Mouse (Mus musculus): Measurements from ENCODE around the gene RPS10-NUDT3. TPM values are rescaled to one million over a fixed set of nuclear protein-coding genes. Genes with fewer than 3 reads are reported as not detected.

Gene RPS10-NUDT3
- polyA plus RNA-seq, 1 experiment from 2014 or later: not detected

- no peaks in the 10 kb centered on the region for H3K36me3 ChIP-seq (ENCODE audit: inconsistent target)
Observed at GRCm38 (mm10) chr17:27609576-27609975, 25.4 kb downstream of the RPS10-NUDT3 start.

GRCm38 (mm10) chr17:27603522-27604234, 31.3 kb downstream of the RPS10-NUDT3 start:
- WGBS (ENCODE audit: missing documents): 48% methylated on average over 20 of the region's 21 CpGs
- Histone ChIP-seq H3K36me3 (ENCODE audit: inconsistent target) (no peaks in the 10 kb centered on the region), H3K4me3 (ENCODE audit: inconsistent target) (no peak overlapping the region), H3K27ac (no peak overlapping the region), H3K79me2 (ENCODE audit: inconsistent target) (peaks cover 100% of the 10 kb centered on the region)

More at GRCm38 (mm10) chr17:27609576-27609975, 25.4 kb downstream of the RPS10-NUDT3 start:
- H3K4me3 ChIP-seq (ENCODE audit: inconsistent target): no peak overlapping the region
- H3K27ac ChIP-seq: no peak overlapping the region
- H3K79me2 ChIP-seq (ENCODE audit: inconsistent target): peaks cover 100% of the 10 kb centered on the region
- WGBS (ENCODE audit: missing documents): 92% methylated on average over 6 of the region's 7 CpGs

DNA sequence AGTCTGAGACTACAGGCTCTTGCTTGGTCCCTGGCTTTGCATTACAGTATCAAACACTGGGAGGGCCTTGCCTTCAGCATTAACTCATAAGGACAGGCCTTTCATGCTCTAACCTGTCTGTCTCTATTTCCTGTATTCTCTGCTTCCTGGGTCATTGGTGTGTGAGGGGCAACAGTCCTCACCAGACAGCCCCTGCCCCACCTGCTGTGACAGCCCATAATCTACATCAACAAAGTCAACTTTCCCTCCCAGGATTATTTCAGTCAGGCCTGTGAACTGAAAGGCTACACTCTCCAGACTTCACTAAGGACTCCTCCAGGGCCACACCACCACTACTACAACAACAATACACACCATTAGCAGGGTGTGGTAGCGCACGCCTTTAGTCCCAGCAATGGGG, 32.0 kb downstream of the RPS10-NUDT3 start:
- H3K4me3 ChIP-seq (ENCODE audit: inconsistent target): no peak overlapping the region
- no peak overlapping the region for H3K27ac ChIP-seq
- H3K79me2 ChIP-seq (ENCODE audit: inconsistent target): peaks cover 100% of the 10 kb centered on the region
- 93% methylated on average over 2 of the region's 2 CpGs for WGBS (ENCODE audit: missing documents)
- H3K36me3 ChIP-seq (ENCODE audit: inconsistent target): no peaks in the 10 kb centered on the region

DNA sequence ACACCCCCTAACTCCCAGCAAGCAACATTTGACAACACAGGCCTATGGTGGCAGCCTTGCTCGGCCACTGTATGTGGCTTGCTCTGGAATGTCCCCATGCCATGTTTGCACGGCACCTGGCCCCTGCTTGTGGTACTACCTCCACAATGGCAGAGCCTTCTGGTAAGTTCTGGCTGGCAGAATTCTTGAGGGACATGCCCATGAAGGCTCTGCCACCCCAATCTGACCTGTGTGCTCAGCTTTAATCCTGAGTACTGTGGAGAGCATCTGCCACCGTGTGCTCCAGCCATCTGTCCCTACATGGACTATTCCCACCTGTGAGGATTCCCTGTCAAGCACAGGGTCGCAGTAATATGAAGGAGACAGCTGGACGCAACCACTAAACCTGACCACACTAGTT, 34.2 kb downstream of the RPS10-NUDT3 start:
- 93% methylated on average over 5 of the region's 5 CpGs for WGBS (ENCODE audit: missing documents)
- H3K4me3 ChIP-seq (ENCODE audit: inconsistent target): no peak overlapping the region
- peaks cover 12% of the 10 kb centered on the region; the same call in 1 of the 2 replicates for H3K36me3 ChIP-seq (ENCODE audit: inconsistent target)

GRCm38 (mm10) chr17:27600286-27600685, 34.7 kb downstream of the RPS10-NUDT3 start:
- H3K79me2 ChIP-seq (ENCODE audit: inconsistent target): peaks cover 100% of the 10 kb centered on the region
- 93% methylated on average over 3 of the region's 3 CpGs for WGBS (ENCODE audit: missing documents)
- no peak overlapping the region for H3K27ac ChIP-seq
- H3K36me3 ChIP-seq (ENCODE audit: inconsistent target): peaks cover 18% of the 10 kb centered on the region; the same call in 1 of the 2 replicates
- no peak overlapping the region for H3K4me3 ChIP-seq (ENCODE audit: inconsistent target)

More for the DNA sequence above, 34.2 kb downstream of the RPS10-NUDT3 start:
- no peak overlapping the region for H3K27ac ChIP-seq
- peaks cover 100% of the 10 kb centered on the region for H3K79me2 ChIP-seq (ENCODE audit: inconsistent target)

- Histone ChIP-seq H3K27ac (no peak overlapping the region), H3K79me2 (ENCODE audit: inconsistent target) (peaks cover 90% of the 10 kb centered on the region), H3K36me3 (ENCODE audit: inconsistent target) (peaks cover 18% of the 10 kb centered on the region; the same call in 1 of the 2 replicates), H3K4me3 (ENCODE audit: inconsistent target) (no peak overlapping the region)
- WGBS (ENCODE audit: missing documents): 91% methylated on average over 20 of the region's 21 CpGs
Observed at GRCm38 (mm10) chr17:27596376-27597190, 38.4 kb downstream of the RPS10-NUDT3 start.

DNA sequence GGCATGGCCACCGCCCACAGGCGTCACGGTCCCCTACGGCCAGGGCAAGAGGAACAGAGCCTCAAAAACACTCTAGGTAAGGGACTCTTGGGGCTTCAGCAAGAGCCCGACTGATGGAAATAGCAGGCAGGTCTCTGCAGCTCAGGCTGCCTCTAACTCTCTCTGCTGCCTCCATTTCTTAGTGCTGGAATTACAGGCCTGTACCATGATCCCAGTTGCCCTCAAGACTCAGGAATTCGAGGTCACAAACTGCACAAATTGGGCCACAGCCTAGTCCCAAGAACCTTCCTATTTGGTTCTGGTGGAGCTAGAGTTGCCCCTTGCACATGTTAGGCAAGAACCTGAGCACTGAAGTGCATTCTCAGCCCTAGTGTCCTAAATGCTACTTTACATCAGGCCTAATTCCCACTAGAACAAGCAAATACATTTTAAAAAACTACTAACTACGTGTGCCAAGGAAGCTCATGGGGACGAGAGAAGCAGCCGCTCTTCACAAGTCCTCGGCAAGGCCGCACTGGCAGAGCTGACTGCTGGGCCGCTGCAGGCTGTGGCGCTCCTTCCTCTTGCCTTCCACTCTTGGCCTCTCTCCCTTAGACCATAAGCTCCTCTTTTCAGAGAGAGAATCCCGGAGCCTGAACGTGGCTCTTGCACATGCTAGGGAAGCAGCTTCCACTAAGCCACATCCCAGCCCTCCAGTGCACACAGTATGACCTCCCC, 39.2 kb downstream of the RPS10-NUDT3 start:
- H3K36me3 ChIP-seq (ENCODE audit: inconsistent target): peaks cover 18% of the 10 kb centered on the region; the same call in 1 of the 2 replicates
- H3K4me3 ChIP-seq (ENCODE audit: inconsistent target): no peak overlapping the region
- WGBS (ENCODE audit: missing documents): 91% methylated on average over 15 of the region's 15 CpGs
- H3K27ac ChIP-seq: no peak overlapping the region
- peaks cover 90% of the 10 kb centered on the region for H3K79me2 ChIP-seq (ENCODE audit: inconsistent target)

DNA sequence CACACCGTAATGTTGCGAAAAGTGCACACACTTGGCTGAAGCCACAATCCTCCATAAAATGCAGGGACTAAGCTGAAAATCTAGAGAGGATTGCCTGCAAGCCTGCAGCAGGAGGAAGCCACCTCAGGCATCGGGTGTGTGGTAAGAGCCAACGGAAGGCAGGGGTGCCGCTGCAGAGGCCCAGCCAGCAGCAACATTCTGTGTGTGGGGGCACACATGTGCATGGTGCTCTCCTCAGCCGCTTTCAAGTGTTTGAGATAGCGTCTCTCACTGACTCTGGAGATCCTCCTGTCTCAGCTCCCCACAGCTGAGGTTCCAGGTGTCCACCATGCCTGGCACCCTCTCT, 42.5 kb downstream of the RPS10-NUDT3 start:
- Histone ChIP-seq H3K36me3 (ENCODE audit: inconsistent target) (peaks cover 18% of the 10 kb centered on the region; the same call in 1 of the 2 replicates), H3K27ac (peak overlapping the region; percentile 58), H3K79me2 (ENCODE audit: inconsistent target) (peaks cover 83% of the 10 kb centered on the region), H3K4me3 (ENCODE audit: inconsistent target) (no peak overlapping the region)
- 60% methylated on average over 7 of the region's 7 CpGs for WGBS (ENCODE audit: missing documents)

- Histone ChIP-seq H3K79me2 (ENCODE audit: inconsistent target) (peaks cover 81% of the 10 kb centered on the region), H3K36me3 (ENCODE audit: inconsistent target) (peaks cover 17% of the 10 kb centered on the region; the same call in 1 of the 2 replicates), H3K4me3 (ENCODE audit: inconsistent target) (peak overlapping the region; percentile 19; the same call in 1 of the 2 replicates), H3K27ac (peak overlapping the region; percentile 58)
- WGBS (ENCODE audit: missing documents): 53% methylated on average over 11 of the region's 12 CpGs
Observed at GRCm38 (mm10) chr17:27591826-27592564, 43.0 kb downstream of the RPS10-NUDT3 start.

GRCm38 (mm10) chr17:27588231-27588630, 46.8 kb downstream of the RPS10-NUDT3 start:
- WGBS (ENCODE audit: missing documents): 15% methylated on average over 8 of the region's 8 CpGs
- peak overlapping the region; percentile 28 for H3K27ac ChIP-seq
- H3K36me3 ChIP-seq (ENCODE audit: inconsistent target): no peaks in the 10 kb centered on the region
- H3K4me3 ChIP-seq (ENCODE audit: inconsistent target): no peak overlapping the region
- peaks cover 60% of the 10 kb centered on the region for H3K79me2 ChIP-seq (ENCODE audit: inconsistent target)

GRCm38 (mm10) chr17:27587252-27587651, 47.8 kb downstream of the RPS10-NUDT3 start:
- WGBS (ENCODE audit: missing documents): 74% methylated on average over 10 of the region's 12 CpGs
- no peak overlapping the region for H3K4me3 ChIP-seq (ENCODE audit: inconsistent target)
- peaks cover 53% of the 10 kb centered on the region for H3K79me2 ChIP-seq (ENCODE audit: inconsistent target)
- no peaks in the 10 kb centered on the region for H3K36me3 ChIP-seq (ENCODE audit: inconsistent target)
- H3K27ac ChIP-seq: peak overlapping the region; percentile 28

GRCm38 (mm10) chr17:27586661-27587060, 48.4 kb downstream of the RPS10-NUDT3 start:
- no peaks in the 10 kb centered on the region for H3K36me3 ChIP-seq (ENCODE audit: inconsistent target)
- peaks cover 53% of the 10 kb centered on the region for H3K79me2 ChIP-seq (ENCODE audit: inconsistent target)
- H3K4me3 ChIP-seq (ENCODE audit: inconsistent target): no peak overlapping the region
- peak overlapping the region; percentile 28 for H3K27ac ChIP-seq
- WGBS (ENCODE audit: missing documents): 43% methylated on average over 9 of the region's 9 CpGs

DNA sequence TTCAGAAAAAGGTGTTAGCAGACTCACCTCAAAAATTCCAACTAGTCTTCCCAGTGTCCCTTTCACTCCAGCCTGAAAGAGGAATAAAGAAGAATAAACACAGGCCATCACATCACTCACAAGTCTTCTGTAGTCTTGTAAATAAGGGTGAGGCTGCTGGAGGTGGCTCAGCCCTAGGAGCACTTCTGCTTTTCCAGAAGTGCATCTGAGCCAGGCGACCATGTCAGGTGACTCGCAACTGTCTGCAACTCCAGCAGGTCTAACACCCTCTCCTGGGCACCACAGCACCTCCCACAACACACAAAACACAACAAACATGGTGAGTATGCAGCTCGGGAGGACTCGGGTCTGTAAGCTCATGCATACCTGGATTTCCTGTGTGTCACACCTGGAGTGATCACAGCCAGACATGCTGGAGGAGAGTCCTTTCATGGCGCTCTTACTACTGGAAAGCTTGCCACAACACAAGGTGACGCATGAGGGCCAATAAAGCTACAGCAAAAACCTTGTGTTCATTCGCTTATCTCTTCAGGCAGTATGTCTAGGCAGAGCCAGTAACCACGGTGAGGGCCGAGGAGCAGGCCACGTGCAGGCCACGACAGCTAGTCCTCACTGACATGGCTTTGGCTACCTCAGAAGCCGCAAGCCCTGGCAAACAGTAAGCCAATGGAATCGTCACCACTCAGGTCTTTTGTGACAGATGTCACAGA, 51.7 kb downstream of the RPS10-NUDT3 start:
- no peak overlapping the region for H3K4me3 ChIP-seq (ENCODE audit: inconsistent target)
- peaks cover 20% of the 10 kb centered on the region for H3K36me3 ChIP-seq (ENCODE audit: inconsistent target)
- H3K79me2 ChIP-seq (ENCODE audit: inconsistent target): peaks cover 25% of the 10 kb centered on the region; the same call in 1 of the 2 replicates
- WGBS (ENCODE audit: missing documents): 68% methylated on average over 13 of the region's 13 CpGs
- H3K27ac ChIP-seq: no peak overlapping the region
